Comparison of ENCODE assay signal across 8 mouse cellular contexts in the genomic region with DNA sequence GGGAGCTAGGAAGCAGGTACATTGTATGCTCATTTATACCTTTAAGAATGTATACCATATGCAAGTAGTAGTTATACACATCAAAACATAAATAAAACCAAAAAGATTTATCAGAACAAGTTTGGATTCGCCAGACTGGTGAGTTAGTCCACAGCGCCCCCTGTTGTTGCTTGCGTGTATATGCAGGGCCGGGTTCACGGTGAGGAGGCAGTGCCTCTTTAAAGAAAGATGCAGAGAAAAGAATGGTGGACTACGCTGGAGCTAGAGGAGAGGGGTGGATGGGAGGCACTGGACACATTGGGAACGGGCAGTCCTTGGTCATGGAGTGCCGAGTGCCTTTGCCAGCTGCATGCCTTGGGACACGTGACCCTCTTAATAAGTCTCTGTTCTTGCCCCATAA. TPM values are rescaled to one million over a fixed set of nuclear protein-coding genes. Genes with fewer than 3 reads are reported as not detected.
DNase-seq lines count a peak whose midpoint lies in the region; ATAC-seq and TF ChIP-seq lines count a peak whose summit lies in the region.
"Had no signal": no experiment of that assay in that cellular context is flagged by ENCODE, and none has a peak within 500 bp of the region (broad histone marks: within the 10 kb centered on the region; RNA-seq: fewer than 3 reads in every experiment).

No protein-coding gene starts in this region.

- no peak for TF ChIP-seq POLR2A in ES-Bruce4 (IDR thresholded peaks at IDR 0.05; ENCODE audit: insufficient read depth, low read length)
- TF ChIP-seq POLR2A in heart, adult 2 months (IDR thresholded peaks at IDR 0.05; ENCODE audit: insufficient read depth, low read depth, low read length): no peak

- no peaks in the 10 kb centered on the region for H3K4me1 ChIP-seq in ES-Bruce4 (ENCODE audit: control insufficient read depth, insufficient read depth, low read length)
- H3K4me1 ChIP-seq in heart, adult 2 months (ENCODE audit: control insufficient read depth, insufficient read depth, low read length): no peaks in the 10 kb centered on the region

- no peak overlapping the region for H3K9ac ChIP-seq in ES-Bruce4 (ENCODE audit: low read depth, poor library complexity, severe bottlenecking)
- no peak overlapping the region for H3K9ac ChIP-seq in heart, adult 2 months (ENCODE audit: low read depth, low read length)
- H3K9ac ChIP-seq: lung, embryonic 15.5 days had no signal

- no peaks in the 10 kb centered on the region for H3K9me3 ChIP-seq in ES-Bruce4 (replicated peaks; ENCODE audit: control insufficient read depth, insufficient read depth, low read length, poor library complexity, severe bottlenecking)
- H3K9me3 ChIP-seq: lung, embryonic 15.5 days had no signal

- WGBS in heart, adult 2 months: 7% methylated on average over 9 of the region's 9 CpGs

- intact Hi-C loops in heart, adult 2 months (cut with DNase I): loop anchor here (1.0 to 2.0 kb wide), 2 partner anchors 79 to 165 kb away; no protein-coding TSS in a partner anchor

- H3K79me2 ChIP-seq in heart, adult 2 months (replicated peaks; ENCODE audit: control insufficient read depth, insufficient read depth, low read length): no peaks in the 10 kb centered on the region

- H3K4me3 ChIP-seq in ES-Bruce4 (ENCODE audit: low read depth, low read length): no peak overlapping the region
- H3K4me3 ChIP-seq in heart, adult 2 months: no peak overlapping the region
- H3K4me3 ChIP-seq in layer of hippocampus, adult 2 months: no peak overlapping the region; the same call in 1 of the 2 replicates
- H3K4me3 ChIP-seq: lung, embryonic 15.5 days had no signal

- H3K27ac ChIP-seq in ES-Bruce4 (ENCODE audit: insufficient read depth, low read length): no peak overlapping the region
- no peak overlapping the region for H3K27ac ChIP-seq in heart, adult 2 months
- H3K27ac ChIP-seq in layer of hippocampus, adult 2 months: no peak overlapping the region
- H3K27ac ChIP-seq: lung, embryonic 15.5 days had no signal

- peak; percentile 70 for DNase-seq in R1 (ENCODE audit: low read depth, low spot score)
- DNase-seq in heart, adult 2 months: peak; percentile 44 to 69
- peak; percentile 59 to 80 for DNase-seq in layer of hippocampus, adult 2 months (ENCODE audit: low spot score in 2 of 2)
- peak; percentile 83 for DNase-seq in lung, postnatal 14 days
- DNase-seq in spleen, postnatal 10 days (ENCODE audit: low spot score in 2 of 2): peak; percentile 21 to 61

- TF ChIP-seq EP300 in ES-Bruce4 (IDR thresholded peaks at IDR 0.05; ENCODE audit: insufficient read depth, low read depth, low read length): no peak
- TF ChIP-seq EP300 in heart, adult 2 months (IDR thresholded peaks at IDR 0.05; ENCODE audit: insufficient read depth, low read depth, low read length): 0 out of 2 replicates have a peak, but pooled peaks have one; percentile 53

- peak; percentile 72; the same call in 1 of the 2 replicates for ATAC-seq in common myeloid progenitor, adult 5-6 weeks (replicated peaks; ENCODE audit: low read depth, poor library complexity, severe bottlenecking)

- H3K36me3 ChIP-seq in ES-Bruce4 (ENCODE audit: control insufficient read depth, insufficient read depth, low read length, poor library complexity, severe bottlenecking): no peaks in the 10 kb centered on the region
- H3K36me3 ChIP-seq in heart, adult 2 months (ENCODE audit: control insufficient read depth, insufficient read depth, low read length): no peaks in the 10 kb centered on the region
- H3K36me3 ChIP-seq: lung, embryonic 15.5 days had no signal

- H3K27me3 ChIP-seq in ES-Bruce4 (ENCODE audit: control insufficient read depth, insufficient read depth, low read length, poor library complexity, severe bottlenecking): no peaks in the 10 kb centered on the region
- H3K27me3 ChIP-seq in heart, adult 2 months (ENCODE audit: control insufficient read depth, insufficient read depth, low read length): no peaks in the 10 kb centered on the region
- H3K27me3 ChIP-seq: lung, embryonic 15.5 days had no signal

- TF ChIP-seq CTCF in ES-Bruce4 (IDR thresholded peaks at IDR 0.05; ENCODE audit: low read depth, low read length): peak; percentile 88
- TF ChIP-seq CTCF in heart, adult 2 months (IDR thresholded peaks at IDR 0.05): peak; percentile 91
- peak; percentile 98 for TF ChIP-seq CTCF in layer of hippocampus, adult 2 months (conservative IDR thresholded peaks at IDR 0.05)

RNA-seq across cellular contexts. Expression of gene Meioc, which starts 12.1 kb away (rescaled TPM):
- polyA plus RNA-seq in ES-Bruce4 (2011; ENCODE audit: insufficient read depth, insufficient read length, low read depth, missing spikeins): 8.8 and 9.4 TPM in 2 replicates
- total RNA-seq in common myeloid progenitor, adult 5-6 weeks (2017): not detected in 2 replicates
- not detected for total RNA-seq in heart, adult 2 months (2021)
- 0.09 TPM in 1 of 2 replicates, not detected in the other for polyA plus RNA-seq in heart, adult 2 months (2012; rRNA removed)
- total RNA-seq in layer of hippocampus, adult 2 months (2021): not detected

RNA-seq across cellular contexts. Expression of gene Ccdc43, which starts 46.2 kb away (rescaled TPM):
- polyA plus RNA-seq in ES-Bruce4 (2011; ENCODE audit: insufficient read depth, insufficient read length, low read depth, missing spikeins): 53.9 and 62.0 TPM in 2 replicates
- 41.4 and 43.8 TPM in 2 replicates for total RNA-seq in common myeloid progenitor, adult 5-6 weeks (2017)
- total RNA-seq in heart, adult 2 months (2021): 10 to 100 TPM; 21.0 to 22.8 TPM
- polyA plus RNA-seq in heart, adult 2 months (2012; rRNA removed): 6.8 and 12.2 TPM in 2 replicates
- 10 to 100 TPM; 33.5 to 44.7 TPM for total RNA-seq in layer of hippocampus, adult 2 months (2021)

RNA-seq across cellular contexts. Expression of gene Fzd2, which starts 47.2 kb away (rescaled TPM):
- 30.3 and 36.1 TPM in 2 replicates for polyA plus RNA-seq in ES-Bruce4 (2011; ENCODE audit: insufficient read depth, insufficient read length, low read depth, missing spikeins)
- total RNA-seq in common myeloid progenitor, adult 5-6 weeks (2017): not detected in 2 replicates
- total RNA-seq in heart, adult 2 months (2021): 1 to 10 TPM; 2.6 to 2.8 TPM
- polyA plus RNA-seq in heart, adult 2 months (2012; rRNA removed): 7.2 and 10.0 TPM in 2 replicates
- 1 to 10 TPM; 7.5 to 9.2 TPM for total RNA-seq in layer of hippocampus, adult 2 months (2021)
